Mouse (Mus musculus) C2C12 (cell line): ENCODE data around the gene Actr10. TPM values are rescaled to one million over a fixed set of nuclear protein-coding genes. Genes with fewer than 3 reads are reported as not detected.

Source experiments
- H3K27me3 ChIP-seq: one replicate; pipeline ENCODE4 v1.6.1; 2011; ENCODE audit not compliant: control insufficient read depth, insufficient read depth, insufficient read length
- H3K36me3 ChIP-seq: one replicate; pipeline ENCODE4 v1.6.1; 2011; ENCODE audit not compliant: control insufficient read depth, insufficient read depth
- H3K4me3 ChIP-seq: one replicate; pipeline ENCODE4 v1.5.1; 2011; ENCODE audit warnings: mild to moderate bottlenecking, control low read depth; ENCODE audit not compliant: poor library complexity, insufficient read depth, severe bottlenecking
- H3K79me2 ChIP-seq: one replicate; pipeline ENCODE4 v1.6.1; 2011; ENCODE audit not compliant: control insufficient read depth, insufficient read depth
- H3K79me3 ChIP-seq: one replicate; pipeline ENCODE4 v1.6.1; 2011; ENCODE audit warnings: low read depth, control low read depth
- H3ac ChIP-seq: one replicate; pipeline ENCODE3; 2011; ENCODE audit warnings: low read depth; ENCODE audit not compliant: control insufficient read depth, insufficient read length
- CEBPB ChIP-seq: IDR thresholded peaks from one replicate; pipeline ENCODE4 v1.6.1; 2011; ENCODE audit warnings: low read depth, mild to moderate bottlenecking, control low read depth, moderate library complexity
- CTCF ChIP-seq: IDR thresholded peaks from one replicate; pipeline ENCODE4 v1.5.1; 2011; ENCODE audit not compliant: control insufficient read depth, insufficient read depth, insufficient read length
- FOSL1 ChIP-seq: IDR thresholded peaks from one replicate; pipeline ENCODE4 v1.8.0; 2011; ENCODE audit warnings: mild to moderate bottlenecking, low read length; ENCODE audit not compliant: poor library complexity, insufficient read depth, severe bottlenecking
- MAX ChIP-seq: IDR thresholded peaks from one replicate; pipeline ENCODE4 v1.6.1; 2011; ENCODE audit warnings: mild to moderate bottlenecking, control low read depth
- MYOD1 ChIP-seq: IDR thresholded peaks from one replicate; pipeline ENCODE4 v1.6.1; 2011; ENCODE audit warnings: low read depth; ENCODE audit not compliant: control insufficient read depth, insufficient read length
- MYOG ChIP-seq: IDR thresholded peaks from one replicate; pipeline ENCODE4 v1.6.1; 2011; ENCODE audit not compliant: control insufficient read depth, insufficient read length; ENCODE audit errors: extremely low read depth
- USF1 ChIP-seq: IDR thresholded peaks from one replicate; pipeline ENCODE4 v1.6.1; 2011; ENCODE audit warnings: low read depth, mild to moderate bottlenecking, control low read depth, moderate library complexity
- polyA plus RNA-seq: library from polyadenylated mRNA; unstranded; fragments of >200 nt; fragmentation: generic; extraction: Trizol; gene quantifications from one replicate; pipeline ENCODE4 v1.2.1, GENCODE M21; 2012; ENCODE audit warnings: missing spikeins

Gene Actr10
- polyA plus RNA-seq, 1 experiment: 110 TPM

- Histone ChIP-seq H3K36me3 (peaks cover 46% of the 10 kb centered on the region), H3K79me2 (peaks cover 40% of the 10 kb centered on the region), H3K4me3 (no peak overlapping the region), H3ac (no peak overlapping the region), H3K27me3 (no peaks in the 10 kb centered on the region), H3K79me3 (peaks cover 17% of the 10 kb centered on the region)
- TF ChIP-seq FOSL1: no peak
- TF ChIP-seq MAX: no peak
- no peak for TF ChIP-seq USF1
- TF ChIP-seq MYOG: no peak
- TF ChIP-seq CEBPB: no peak
- TF ChIP-seq MYOD1: no peak
- TF ChIP-seq CTCF: no peak
These were observed 3.1 kb downstream of the Actr10 start for GRCm38 (mm10) chr12:70940806-70941205.

- H3K79me2 ChIP-seq: peaks cover 25% of the 10 kb centered on the region
- H3K79me3 ChIP-seq: peaks cover 8% of the 10 kb centered on the region
- H3K4me3 ChIP-seq: no peak overlapping the region
- peaks cover 61% of the 10 kb centered on the region for H3K36me3 ChIP-seq
- TF ChIP-seq CTCF (no peak), FOSL1 (no peak), MYOG (no peak), CEBPB (no peak), MAX (no peak), MYOD1 (no peak), USF1 (no peak)
- H3K27me3 ChIP-seq: no peaks in the 10 kb centered on the region
- no peak overlapping the region for H3ac ChIP-seq
These were observed 6.5 kb downstream of the Actr10 start for GRCm38 (mm10) chr12:70944181-70944580.

- H3K36me3 ChIP-seq: peaks cover 61% of the 10 kb centered on the region
- TF ChIP-seq CEBPB (no peak), USF1 (no peak)
These were observed 9.1 kb downstream of the Actr10 start for GRCm38 (mm10) chr12:70946585-70947256.

GRCm38 (mm10) chr12:70958640-70959039, 21.0 kb downstream of the Actr10 start:
- Histone ChIP-seq H3K79me2 (no peaks in the 10 kb centered on the region), H3K27me3 (no peaks in the 10 kb centered on the region), H3K36me3 (peaks cover 93% of the 10 kb centered on the region), H3K79me3 (no peaks in the 10 kb centered on the region), H3K4me3 (no peak overlapping the region), H3ac (no peak overlapping the region)
- no peak for TF ChIP-seq CEBPB
- no peak for TF ChIP-seq MYOD1
- no peak for TF ChIP-seq FOSL1

More at GRCm38 (mm10) chr12:70946585-70947256, 9.1 kb downstream of the Actr10 start:
- Histone ChIP-seq H3K4me3 (no peak overlapping the region), H3K79me2 (no peaks in the 10 kb centered on the region), H3ac (no peak overlapping the region), H3K79me3 (no peaks in the 10 kb centered on the region), H3K27me3 (no peaks in the 10 kb centered on the region)

- Histone ChIP-seq H3ac (peak overlapping the region; percentile 80), H3K79me3 (no peaks in the 10 kb centered on the region), H3K27me3 (no peaks in the 10 kb centered on the region), H3K4me3 (peak overlapping the region; percentile 60), H3K79me2 (no peaks in the 10 kb centered on the region), H3K36me3 (peaks cover 15% of the 10 kb centered on the region)
- TF ChIP-seq USF1 (no peak), FOSL1 (no peak), MYOD1 (no peak), MAX (no peak), MYOG (no peak), CTCF (no peak), CEBPB (no peak)
These were observed 29.9 kb downstream of the Actr10 start for GRCm38 (mm10) chr12:70967581-70967980.

GRCm38 (mm10) chr12:70968141-70968790, 30.6 kb downstream of the Actr10 start:
- Histone ChIP-seq H3ac (peak overlapping the region; percentile 80), H3K27me3 (no peaks in the 10 kb centered on the region), H3K4me3 (peak overlapping the region; percentile 60), H3K36me3 (peaks cover 9% of the 10 kb centered on the region), H3K79me2 (no peaks in the 10 kb centered on the region), H3K79me3 (no peaks in the 10 kb centered on the region)
- no peak for TF ChIP-seq CTCF
- no peak for TF ChIP-seq CEBPB
- TF ChIP-seq FOSL1: no peak
- no peak for TF ChIP-seq USF1
